Mouse (Mus musculus) forebrain, postnatal 0 days (tissue): ENCODE results near the gene Vat1. TPM values are rescaled to one million over a fixed set of nuclear protein-coding genes. Genes with fewer than 3 reads are reported as not detected.
"Not testable (repeated sequence)": the region's sequence is repeated elsewhere in the genome, so short reads cannot be mapped to it uniquely, and the experiment has no call there.

Source experiments
- ATAC-seq: fragments of 200-750 bp; cut with Nextera tagmentation; 2 replicates; pipeline ENCODE4 v1.8.0; 2017; ENCODE audit warnings: mild to moderate bottlenecking, moderate library complexity
- DNase-seq: peaks from one replicate; pipeline ENCODE4 v3.0.0-alpha.2; 2015
- H3K27ac ChIP-seq: fragments of 300-500 bp; sonication (generic); 2 replicates; pipeline ENCODE4 v1.5.1; 2014; ENCODE audit warnings: low read depth, mild to moderate bottlenecking, antibody characterized with exemption, low read length, moderate library complexity, mixed read lengths
- H3K27me3 ChIP-seq: fragments of 300-500 bp; sonication (generic); 2 replicates; pipeline ENCODE4 v1.6.1; 2014; ENCODE audit warnings: mild to moderate bottlenecking, low read length, mixed read lengths; ENCODE audit not compliant: insufficient read depth
- H3K36me3 ChIP-seq: fragments of 300-500 bp; sonication (generic); 2 replicates; pipeline ENCODE4 v1.6.1; 2014; ENCODE audit warnings: mild to moderate bottlenecking, moderate library complexity; ENCODE audit not compliant: insufficient read depth
- H3K4me1 ChIP-seq: fragments of 300-500 bp; sonication (generic); 2 replicates; pipeline ENCODE4 v1.6.1; 2014; ENCODE audit warnings: antibody characterized with exemption; ENCODE audit not compliant: insufficient read depth
- H3K4me2 ChIP-seq: fragments of 300-500 bp; sonication (generic); 2 replicates; pipeline ENCODE4 v1.6.1; 2014; ENCODE audit warnings: low read depth, mild to moderate bottlenecking, moderate library complexity
- H3K4me3 ChIP-seq: fragments of 300-500 bp; sonication (generic); 2 replicates; pipeline ENCODE4 v1.5.1; 2014; ENCODE audit warnings: low read depth, low read length, mixed read lengths
- H3K9ac ChIP-seq: fragments of 300-500 bp; sonication (generic); 2 replicates; pipeline ENCODE4 v1.6.1; 2014; ENCODE audit warnings: mild to moderate bottlenecking
- H3K9me3 ChIP-seq: fragments of 300-500 bp; sonication (generic); 2 replicates; pipeline ENCODE4 v1.6.1; 2016; ENCODE audit warnings: low read length
- CTCF ChIP-seq: sonication (generic); IDR thresholded peaks from 2 replicates; pipeline ENCODE4 v1.5.1; 2016; ENCODE audit warnings: antibody characterized with exemption, control low read depth, low read depth
- WGBS: fragments of 180-500 bp; shearing (Covaris S2); extraction: QIAGEN DNeasy Blood & Tissue Kit; methylation state at CpG from one replicate; pipeline ENCODE4 v1.1.7; 2014; 5-methylcytosine and 5-hydroxymethylcytosine counted together
- polyA plus RNA-seq: library from polyadenylated mRNA; unstranded; fragments of >200 nt; fragmentation: Nextera tagmentation; extraction: Ambion mirVana; gene quantifications from 2 replicates; pipeline ENCODE4 v1.2.1, GENCODE M21; 2015
- total RNA-seq: library from RNA; depleted of rRNA; stranded (reverse); fragments of >200 nt; gene quantifications from 2 replicates; pipeline ENCODE4 v1.2.3, GENCODE M21; 2014

Gene Vat1
- total and polyA plus RNA-seq, 2 experiments from 2014 or later = 92.7 to 174 TPM

DNA sequence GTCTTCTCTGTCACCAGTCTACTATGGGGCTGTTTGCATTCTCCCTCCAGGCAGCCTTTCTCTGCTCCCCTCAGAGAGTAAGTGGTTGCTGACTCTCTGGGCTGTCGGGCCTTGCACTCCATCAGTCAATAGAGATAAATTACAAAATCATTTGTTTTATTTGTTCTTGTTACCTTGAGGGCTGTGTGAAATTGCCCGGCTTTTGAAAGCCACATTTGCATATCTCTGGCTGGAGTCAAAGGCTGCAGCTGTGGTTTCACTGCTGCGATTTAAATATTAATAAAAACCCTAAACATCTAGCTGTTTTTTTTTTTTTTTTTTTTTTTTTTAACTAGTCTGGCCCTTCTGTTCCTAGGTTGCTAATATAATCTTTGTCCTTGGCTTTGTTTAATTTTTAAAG, 17.8 kb upstream of the Vat1 start:
- Histone ChIP-seq H3K9ac (no peak overlapping the region), H3K27me3 (no peaks in the 10 kb centered on the region), H3K4me3 (no peak overlapping the region), H3K36me3 (no peaks in the 10 kb centered on the region), H3K4me1 (no peaks in the 10 kb centered on the region), H3K4me2 (no peak overlapping the region), H3K27ac (no peak overlapping the region), H3K9me3 (no peaks in the 10 kb centered on the region)
- TF ChIP-seq CTCF = no peak
- DNase-seq = no peak
- ATAC-seq = no peak
- 24% methylated on average over 3 of the region's 3 CpGs for WGBS

DNA sequence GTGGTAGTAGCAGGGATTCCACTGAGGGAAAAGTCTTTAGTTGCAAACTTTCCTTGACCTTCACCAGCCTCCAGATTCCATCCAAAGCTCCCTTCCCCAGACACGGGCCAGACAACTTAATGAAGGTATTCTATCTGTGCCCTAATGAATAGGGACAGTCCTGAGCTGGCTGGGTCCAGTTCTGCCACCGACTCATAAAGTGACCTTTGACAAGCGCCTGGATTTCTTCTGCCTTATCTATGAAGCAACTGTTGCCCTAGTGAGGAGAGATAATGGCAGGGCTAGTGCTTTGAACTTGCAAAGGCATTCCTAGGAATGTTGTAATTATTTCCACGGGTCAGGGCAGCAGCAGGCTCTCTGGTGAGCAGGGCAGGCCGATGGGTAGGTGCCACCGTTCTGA, 14.9 kb upstream of the Vat1 start:
- no peak for ATAC-seq
- no peaks in the 10 kb centered on the region for H3K36me3 ChIP-seq
- H3K4me3 ChIP-seq = no peak overlapping the region
- no peaks in the 10 kb centered on the region for H3K9me3 ChIP-seq
- H3K27me3 ChIP-seq = no peaks in the 10 kb centered on the region
- no peak for TF ChIP-seq CTCF
- H3K4me1 ChIP-seq = peaks cover 8% of the 10 kb centered on the region; the same call in 1 of the 2 replicates
- no peak overlapping the region for H3K9ac ChIP-seq
- WGBS = 74% methylated on average over 6 of the region's 6 CpGs
- H3K27ac ChIP-seq = no peak overlapping the region
- no peak for DNase-seq
- no peak overlapping the region for H3K4me2 ChIP-seq

DNA sequence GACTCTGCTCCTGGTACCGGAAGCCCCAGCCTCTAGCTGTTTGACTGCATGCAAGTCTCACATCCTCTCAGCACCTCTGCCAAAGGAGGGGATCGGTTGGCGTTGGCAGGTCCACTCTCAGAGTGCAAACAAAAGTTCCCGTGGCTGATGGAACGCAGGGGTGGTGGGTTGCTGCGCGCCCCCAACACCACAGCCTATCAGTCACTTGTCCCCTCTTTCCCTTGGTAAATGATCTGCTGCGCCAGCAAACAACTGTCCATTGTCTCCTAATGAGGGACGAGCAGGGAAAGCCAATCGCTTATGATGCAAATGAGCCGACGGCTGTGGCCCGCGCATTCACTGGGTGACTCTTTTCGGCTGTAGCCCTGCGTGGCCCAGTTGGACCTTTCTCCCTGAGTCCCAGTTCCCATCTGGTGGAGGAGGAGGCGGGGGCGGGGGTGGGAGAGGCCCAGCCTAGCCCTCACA, 13.2 kb upstream of the Vat1 start:
- Histone ChIP-seq H3K27me3 (no peaks in the 10 kb centered on the region), H3K9ac (no peak overlapping the region), H3K4me3 (no peak overlapping the region), H3K4me2 (peak overlapping the region; percentile 16), H3K27ac (peak overlapping the region; percentile 45; the same call in 1 of the 2 replicates), H3K9me3 (no peaks in the 10 kb centered on the region), H3K36me3 (no peaks in the 10 kb centered on the region), H3K4me1 (peaks cover 8% of the 10 kb centered on the region; the same call in 1 of the 2 replicates)
- ATAC-seq = no peak
- 6% methylated on average over 18 of the region's 18 CpGs for WGBS
- no peak for TF ChIP-seq CTCF
- no peak for DNase-seq

DNA sequence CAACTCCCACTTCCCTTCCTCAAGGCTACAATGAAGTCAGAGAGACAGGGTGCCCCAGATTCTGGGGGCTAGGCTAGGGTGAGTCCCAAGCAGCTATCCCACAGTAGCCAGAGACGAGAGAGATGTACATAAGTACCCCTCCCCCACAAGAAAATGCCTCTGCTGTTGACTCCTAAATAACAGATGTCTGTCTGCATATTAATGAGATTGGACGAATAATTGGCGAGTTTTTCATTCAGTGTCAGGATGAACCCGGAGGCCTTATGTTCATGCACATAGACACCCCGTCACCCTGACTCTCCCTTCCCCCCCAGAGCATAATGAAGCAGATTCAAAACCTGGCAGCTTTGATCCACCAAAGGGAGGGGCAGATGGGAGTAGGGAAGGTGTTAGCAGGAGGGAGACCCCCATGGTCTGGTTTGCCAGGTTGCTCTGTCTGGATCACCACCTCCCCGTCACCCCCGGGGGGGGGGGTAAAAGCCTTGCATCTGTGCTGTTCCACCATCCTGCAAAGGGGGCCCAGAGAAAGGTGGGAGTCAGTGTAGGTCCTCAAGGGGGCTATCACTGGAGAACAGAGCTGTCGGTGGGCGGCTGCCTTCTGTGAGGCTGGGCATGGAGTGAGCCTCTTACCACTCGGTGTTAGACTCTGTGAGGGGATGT, 11.7 kb upstream of the Vat1 start:
- no peak for TF ChIP-seq CTCF
- Histone ChIP-seq H3K27me3 (no peaks in the 10 kb centered on the region), H3K27ac (peak overlapping the region; percentile 51), H3K4me2 (no peak overlapping the region), H3K9ac (no peak overlapping the region), H3K4me3 (no peak overlapping the region), H3K4me1 (peaks cover 8% of the 10 kb centered on the region; the same call in 1 of the 2 replicates), H3K36me3 (no peaks in the 10 kb centered on the region), H3K9me3 (no peaks in the 10 kb centered on the region)
- 14% methylated on average over 10 of the region's 10 CpGs for WGBS
- DNase-seq (peak; percentile 67), ATAC-seq (peak; percentile 85)

DNA sequence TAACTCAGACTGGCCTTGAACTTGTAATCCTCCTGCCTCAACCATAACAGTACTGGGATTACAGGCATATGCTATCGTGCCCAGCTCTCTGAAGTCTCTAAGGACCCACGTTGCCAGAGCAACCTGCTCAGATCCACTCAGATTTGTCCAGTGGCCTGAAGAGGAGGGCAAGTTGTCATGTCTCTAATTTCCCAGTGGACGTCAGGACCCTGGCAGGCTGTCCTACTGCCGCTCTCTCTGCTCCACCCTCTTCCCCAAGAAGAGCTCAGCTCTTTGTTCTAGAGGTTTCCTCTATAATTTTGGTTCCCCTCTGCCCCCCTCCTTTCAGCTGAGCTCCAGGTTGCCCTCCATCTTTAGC, 11.1 kb upstream of the Vat1 start:
- no peaks in the 10 kb centered on the region for H3K9me3 ChIP-seq
- no peak overlapping the region for H3K9ac ChIP-seq
- ATAC-seq = peak; percentile 53
- H3K4me1 ChIP-seq = peaks cover 8% of the 10 kb centered on the region; the same call in 1 of the 2 replicates
- H3K27ac ChIP-seq = peak overlapping the region; percentile 51
- no peaks in the 10 kb centered on the region for H3K27me3 ChIP-seq
- no peak for TF ChIP-seq CTCF
- no peak overlapping the region for H3K4me3 ChIP-seq
- no peak for DNase-seq
- H3K4me2 ChIP-seq = no peak overlapping the region
- WGBS = 4% methylated on average over 4 of the region's 4 CpGs
- H3K36me3 ChIP-seq = peaks cover under 1% of the 10 kb centered on the region; the same call in 1 of the 2 replicates

DNA sequence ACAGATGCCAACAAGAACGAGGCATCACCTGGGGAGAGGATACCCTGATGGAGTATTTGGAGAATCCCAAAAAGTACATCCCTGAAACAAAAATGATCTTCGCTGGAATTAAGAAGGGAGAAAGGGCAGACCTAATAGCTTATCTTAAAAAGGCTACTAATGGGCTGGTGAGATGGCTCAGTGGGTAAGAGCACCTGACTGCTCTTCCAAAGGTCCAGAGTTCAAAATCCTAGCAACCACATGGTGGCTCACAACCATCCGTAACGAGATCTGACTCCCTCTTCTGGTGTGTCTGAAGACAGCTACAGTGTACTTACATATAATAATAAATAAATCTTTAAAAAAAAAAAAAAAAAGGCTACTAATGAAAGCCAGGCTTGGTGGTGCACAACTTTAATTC, 10.3 kb upstream of the Vat1 start:
- H3K27me3 ChIP-seq, H3K4me3 ChIP-seq, H3K4me2 ChIP-seq, H3K9me3 ChIP-seq, H3K27ac ChIP-seq, H3K36me3 ChIP-seq, H3K4me1 ChIP-seq, ATAC-seq, DNase-seq, H3K9ac ChIP-seq: not testable (repeated sequence)
- WGBS = 77% methylated on average over 4 of the region's 4 CpGs

DNA sequence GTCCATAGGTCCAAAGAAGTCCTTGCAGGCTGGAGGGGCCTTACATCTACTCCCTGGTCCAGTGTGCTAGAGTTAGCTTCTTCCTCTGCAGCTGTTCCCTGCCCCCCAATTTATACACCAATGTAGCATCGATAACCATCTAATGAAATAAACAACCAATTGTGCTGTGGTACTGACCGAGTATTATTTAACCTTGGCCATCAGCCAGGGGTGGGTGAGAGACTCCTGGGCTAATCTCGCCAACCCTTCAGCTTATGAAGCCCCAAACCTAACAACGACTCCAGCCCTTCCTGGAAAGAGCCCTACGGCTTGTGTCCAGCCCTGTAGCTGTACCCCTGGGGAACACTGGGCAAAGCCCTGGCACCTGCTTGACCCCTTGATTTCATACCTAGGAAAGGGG, 8.3 kb upstream of the Vat1 start:
- 50% methylated on average over 5 of the region's 5 CpGs for WGBS
- no peak for DNase-seq
- peaks cover 8% of the 10 kb centered on the region; the same call in 1 of the 2 replicates for H3K4me1 ChIP-seq
- TF ChIP-seq CTCF = no peak
- H3K4me3 ChIP-seq = no peak overlapping the region
- no peak overlapping the region for H3K4me2 ChIP-seq
- no peak overlapping the region for H3K9ac ChIP-seq
- H3K27ac ChIP-seq = no peak overlapping the region
- H3K27me3 ChIP-seq = no peaks in the 10 kb centered on the region
- H3K36me3 ChIP-seq = peaks cover 16% of the 10 kb centered on the region
- no peaks in the 10 kb centered on the region for H3K9me3 ChIP-seq
- no peak for ATAC-seq

DNA sequence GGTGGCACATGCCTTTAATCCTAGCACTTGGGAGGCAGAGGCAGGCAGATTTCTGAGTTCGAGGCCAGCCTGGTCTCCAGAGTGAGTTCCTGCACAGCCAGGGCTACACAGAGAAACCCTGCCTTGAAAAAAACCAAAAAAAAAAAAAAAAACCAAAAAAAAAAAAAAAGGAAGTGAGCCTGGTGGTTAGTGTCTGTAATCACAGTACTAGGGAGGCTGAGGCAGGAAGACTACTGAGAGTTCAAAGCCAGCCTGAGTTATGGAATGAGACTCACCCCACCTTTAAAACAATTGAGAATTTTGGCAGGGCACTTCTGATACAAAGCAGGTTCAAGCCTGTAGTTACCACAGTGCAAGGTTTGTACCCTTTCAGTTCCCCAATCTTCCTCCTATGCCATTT, 7.7 kb upstream of the Vat1 start:
- H3K27ac ChIP-seq, H3K4me1 ChIP-seq, H3K9me3 ChIP-seq, H3K27me3 ChIP-seq, H3K4me2 ChIP-seq, H3K9ac ChIP-seq, DNase-seq, H3K4me3 ChIP-seq, ATAC-seq: not testable (repeated sequence)
- H3K36me3 ChIP-seq = peaks cover 16% of the 10 kb centered on the region
- 79% methylated on average over 1 of the region's 1 CpGs for WGBS
